Mouse (Mus musculus) thymus, postnatal 4 days (tissue): Measurements from ENCODE around the gene Arl6.

Experiments used
- DNase-seq: peaks from one replicate; pipeline ENCODE4 v3.0.0; 2021

The Arl6 gene

DNA sequence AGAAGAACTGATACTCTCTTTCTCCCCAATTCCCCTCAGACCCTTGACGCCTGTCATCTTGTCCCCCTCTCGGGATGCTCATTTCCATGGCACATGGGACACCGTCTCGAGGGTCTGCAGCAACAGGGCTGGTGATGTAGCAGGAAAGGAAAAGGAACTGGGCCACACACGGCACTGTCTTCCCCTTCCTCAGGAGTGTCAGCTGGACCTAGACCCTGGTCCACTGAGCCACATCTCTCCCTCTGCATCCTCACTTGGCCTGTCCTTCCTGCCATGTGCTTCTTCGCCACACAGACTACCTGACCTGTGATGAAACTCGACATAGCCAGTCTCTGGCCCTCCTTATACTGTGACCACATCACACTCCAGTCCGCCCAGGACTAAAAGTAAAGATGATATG lies 52.3 kb downstream of the Arl6 start:
- no peak for DNase-seq

DNA sequence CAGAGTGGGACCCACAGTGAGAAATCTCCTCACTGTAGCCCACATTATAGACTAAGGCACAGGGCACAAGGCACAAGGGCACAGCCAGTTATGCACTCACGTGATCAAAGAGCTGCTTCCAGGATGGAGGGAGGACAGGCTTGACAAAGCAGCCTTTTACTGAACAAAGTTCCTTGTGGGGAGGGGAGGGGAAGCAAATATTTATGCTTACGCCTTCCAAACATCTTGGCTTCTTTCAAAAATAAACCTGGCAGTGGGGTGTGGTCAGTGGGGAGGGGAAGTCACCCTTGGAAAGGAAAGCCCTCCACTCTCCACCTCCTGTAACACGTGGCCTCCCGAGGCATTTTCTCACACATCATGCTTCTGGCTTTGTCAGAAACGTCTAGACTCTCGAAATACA lies 52.9 kb downstream of the Arl6 start:
- no peak for DNase-seq

DNA sequence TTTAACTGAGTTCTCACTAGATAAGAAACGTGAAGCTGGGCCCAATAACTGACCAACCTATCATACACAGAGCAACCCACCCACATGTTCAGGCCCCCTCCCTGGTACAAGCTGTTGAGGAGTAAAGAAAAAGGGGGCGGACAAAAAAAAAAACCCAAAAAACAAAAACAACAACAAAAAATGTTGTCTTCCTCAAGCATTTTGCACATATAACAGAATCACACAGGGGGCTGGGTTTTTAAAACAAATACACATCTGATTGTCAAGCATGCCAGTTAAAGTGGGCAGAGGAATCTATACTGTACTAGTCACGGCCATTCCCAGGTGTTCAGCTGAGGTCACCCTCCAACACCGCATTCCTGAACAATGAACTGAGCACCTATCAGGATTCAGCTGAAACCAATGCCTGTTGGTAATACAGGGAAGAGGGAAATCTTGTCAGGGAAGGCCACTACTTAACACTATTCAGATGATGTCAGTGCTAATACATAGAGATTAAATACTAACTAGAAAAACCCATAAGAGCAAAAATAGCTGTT lies 53.4 kb downstream of the Arl6 start:
- DNase-seq: no peak

DNA sequence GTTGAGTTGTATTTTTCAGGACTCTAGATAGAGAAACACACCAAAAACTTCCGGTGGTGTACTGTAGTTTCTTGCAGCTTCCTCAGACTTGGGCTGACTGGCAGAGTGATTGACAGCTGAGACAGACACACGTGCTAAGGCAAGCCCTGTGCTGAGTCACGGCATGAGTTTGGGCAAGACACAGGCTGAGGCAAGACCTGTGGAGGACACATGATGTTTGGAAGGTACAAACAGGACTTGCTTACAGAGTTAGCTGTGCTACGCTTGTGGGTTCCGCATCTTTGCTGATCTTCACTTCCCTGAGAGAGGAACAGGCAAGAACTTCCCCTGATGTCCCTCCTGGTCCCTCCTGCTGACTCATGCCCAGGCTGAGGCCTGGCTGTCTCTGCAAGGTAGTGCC lies 55.7 kb downstream of the Arl6 start:
- DNase-seq: no peak

DNA sequence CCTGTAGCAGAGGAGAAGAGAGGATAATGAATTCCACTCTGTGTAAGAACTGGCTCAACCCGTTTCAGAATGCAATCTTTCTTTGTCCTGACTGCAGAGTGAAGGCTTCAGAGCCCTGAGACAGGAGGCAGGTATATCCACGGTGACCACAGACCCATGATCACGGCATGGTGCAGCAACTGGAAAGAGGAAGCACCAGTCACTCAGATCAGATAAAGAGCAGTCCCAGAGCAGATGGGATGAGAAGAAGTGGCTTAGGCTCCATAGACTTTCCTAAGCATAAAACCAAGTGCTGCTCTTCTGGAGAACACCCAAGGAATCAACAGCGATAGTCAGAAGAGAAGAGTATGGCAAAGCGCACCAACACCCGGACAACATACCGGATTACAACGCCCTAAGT lies 60.0 kb downstream of the Arl6 start:
- DNase-seq: no peak

DNA sequence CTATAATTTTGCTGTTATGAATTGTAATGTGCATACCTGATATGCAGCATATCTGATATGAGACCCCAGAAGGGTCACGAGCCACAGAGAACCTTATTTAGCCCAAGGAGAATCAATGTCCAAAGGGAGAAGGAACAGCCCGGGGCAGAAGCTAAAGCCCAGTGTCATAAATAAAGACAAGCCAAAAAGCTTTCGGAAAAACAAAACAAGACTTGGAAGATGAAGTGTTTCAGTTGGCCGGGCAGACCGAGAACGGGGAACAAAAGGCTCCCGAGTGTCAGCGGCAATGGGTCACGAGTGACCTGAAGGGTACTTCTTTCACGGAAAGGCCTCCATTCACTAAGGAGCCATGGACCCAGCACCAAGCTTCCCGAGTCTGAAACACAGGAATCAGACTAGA lies 65.2 kb downstream of the Arl6 start:
- DNase-seq: no peak

DNA sequence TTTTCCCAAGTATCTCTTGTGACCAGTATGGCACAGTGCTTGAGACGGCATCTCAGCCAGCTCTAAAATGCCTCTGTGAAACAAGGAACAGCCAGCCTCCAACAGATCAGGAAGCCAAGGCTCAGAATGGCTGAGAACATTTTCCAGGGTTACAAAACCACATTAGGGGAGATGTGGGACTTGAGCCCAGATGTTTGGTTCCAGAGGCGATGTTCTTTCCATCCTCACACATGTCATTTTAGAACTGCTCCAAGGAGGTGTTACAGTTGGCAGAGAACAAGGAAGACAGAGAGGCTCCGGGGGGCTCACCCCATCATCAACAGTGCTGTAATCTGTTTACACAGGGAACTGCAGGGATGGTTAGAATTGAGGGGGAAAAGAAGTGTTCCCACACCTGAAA lies 66.5 kb downstream of the Arl6 start:
- no peak for DNase-seq

DNA sequence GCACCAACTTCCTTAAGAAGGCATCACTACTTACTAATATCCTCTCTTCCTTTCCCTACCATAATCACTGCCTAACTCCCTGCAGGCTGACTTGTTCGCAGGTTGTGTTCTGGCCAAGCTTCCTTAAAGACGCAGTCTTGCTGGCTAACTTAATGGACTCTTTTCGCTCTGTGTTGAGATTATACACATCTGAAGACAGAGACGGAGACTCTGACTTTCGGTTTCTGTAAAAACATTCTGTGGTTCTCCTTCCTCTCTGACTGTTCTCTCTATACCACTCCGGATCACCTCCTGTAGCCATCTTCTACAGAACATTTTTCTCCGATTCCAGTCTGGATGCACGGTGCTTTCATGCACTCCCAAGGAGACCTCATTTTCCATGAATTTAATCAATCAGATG lies 68.4 kb downstream of the Arl6 start:
- DNase-seq: no peak

DNA sequence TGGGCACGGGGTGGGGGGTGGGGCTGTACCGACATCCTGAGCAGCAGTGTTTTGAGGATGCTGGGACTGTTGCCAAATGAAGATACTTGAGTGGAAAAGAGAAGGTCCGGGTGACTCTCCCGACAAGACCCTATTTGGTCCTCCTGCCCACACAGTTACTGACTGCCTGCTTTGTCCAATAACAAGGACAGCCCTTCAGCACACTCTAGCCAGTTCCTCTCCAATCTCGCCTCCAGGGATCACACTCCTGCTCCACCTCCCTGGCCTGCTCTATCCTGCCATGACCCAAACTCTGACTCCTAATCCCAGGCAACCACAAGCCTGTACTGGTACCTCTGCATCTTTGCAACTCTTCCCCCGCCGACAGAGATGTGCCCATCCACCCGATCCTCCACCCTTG lies 69.4 kb downstream of the Arl6 start:
- DNase-seq: no peak

DNA sequence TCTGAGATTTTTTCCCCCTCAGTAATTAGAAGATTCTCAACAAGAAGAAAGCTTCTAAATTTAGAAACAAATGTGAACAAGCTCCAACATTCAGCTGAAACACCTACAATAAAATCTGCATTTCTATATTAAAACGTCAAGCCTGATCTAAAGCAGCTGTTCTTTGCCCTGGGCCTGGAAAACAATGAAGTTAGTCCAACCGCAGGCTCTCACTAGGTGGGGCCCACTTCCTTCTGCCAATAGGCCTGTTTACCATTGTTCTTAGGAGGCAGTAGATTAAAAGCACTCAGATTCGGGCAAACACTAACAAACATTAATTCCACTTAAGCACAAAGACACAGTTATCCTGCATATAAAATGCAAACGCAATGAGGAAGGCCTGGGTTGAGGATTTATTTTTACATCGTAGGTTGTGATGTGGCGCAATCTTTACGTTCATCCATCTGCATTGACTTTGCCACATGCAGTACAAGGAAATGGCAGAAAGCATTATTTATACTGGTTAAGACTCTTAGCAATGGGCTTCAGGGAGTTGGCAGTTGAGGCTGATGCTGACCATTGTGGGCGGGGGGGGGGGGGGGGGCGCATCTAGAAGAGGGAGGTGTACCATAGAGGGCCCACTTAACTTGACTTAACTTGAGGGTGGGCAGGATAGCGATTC lies 71.3 kb downstream of the Arl6 start:
- DNase-seq: no peak

DNA sequence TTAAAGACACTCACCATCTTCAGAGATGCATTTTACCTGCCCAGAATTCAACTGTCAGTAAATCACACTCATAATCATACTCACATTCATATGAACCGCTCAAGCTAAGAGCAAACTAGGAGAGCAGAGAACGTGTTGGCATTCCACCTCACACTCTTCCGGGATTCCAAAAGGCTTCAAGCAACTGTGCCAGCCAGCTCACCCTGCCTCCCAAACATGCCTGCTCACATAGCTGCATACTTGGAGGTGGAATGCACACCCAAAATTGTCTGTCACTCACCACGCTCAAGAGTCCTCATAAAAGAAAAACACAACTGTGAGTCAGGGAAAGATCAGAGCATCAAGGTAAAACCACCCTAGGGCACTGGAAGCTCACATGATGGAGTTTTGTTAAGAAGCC lies 72.8 kb downstream of the Arl6 start:
- no peak for DNase-seq

DNA sequence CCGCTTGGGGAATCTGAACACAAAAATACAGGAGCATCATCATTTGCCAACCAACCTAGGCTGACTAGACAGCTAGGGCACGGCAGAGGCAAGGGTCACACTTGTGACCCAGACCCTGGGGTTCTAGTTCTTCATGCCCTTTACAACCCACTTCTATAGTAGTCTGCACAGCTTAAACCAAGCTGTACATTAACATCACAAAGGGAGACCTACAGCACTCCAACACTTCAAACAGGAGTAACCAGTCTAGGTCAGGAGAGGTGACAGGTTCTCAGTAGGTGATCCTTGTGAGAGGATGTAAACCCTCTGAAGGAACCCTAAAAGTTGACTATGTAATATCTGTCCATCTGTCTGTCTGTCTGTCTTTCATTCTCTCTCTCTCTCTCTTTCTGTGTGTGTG lies 73.6 kb downstream of the Arl6 start:
- DNase-seq: no peak

DNA sequence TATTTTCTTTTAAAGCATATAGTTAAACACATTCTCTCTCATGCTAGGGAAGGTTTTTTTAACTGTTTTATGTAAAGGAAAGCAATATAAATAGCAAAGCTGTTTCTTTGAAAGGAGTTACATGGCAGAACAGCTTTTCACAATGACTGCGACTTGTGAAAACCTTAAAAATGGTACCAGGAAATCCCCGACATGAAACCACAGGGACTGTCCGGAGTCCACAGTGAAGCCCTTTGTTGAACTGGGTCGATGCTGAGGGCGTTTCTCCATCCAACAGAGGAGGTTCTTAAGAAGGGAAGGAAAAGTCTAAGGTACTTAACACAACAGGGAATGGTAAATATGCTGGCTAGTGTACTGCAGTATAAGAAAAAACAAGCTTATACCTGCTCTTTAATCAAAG lies 75.2 kb downstream of the Arl6 start:
- DNase-seq: no peak
